Mouse (Mus musculus) midbrain, postnatal 0 days (tissue): ENCODE measurements at regions not wholly inside any gene's neighbourhood (a gene's known extent, or its start where the extent isn't known, plus 50 kb on each side); places are given as distances from the start of the nearest gene placed in this dataset.
A peak's percentile ranks its signal among the peaks of the same experiment; 100 is the strongest.

Experiments used
- ATAC-seq: fragments of 200-750 bp; cut with Nextera tagmentation; 2 replicates; pipeline ENCODE4 v1.8.0; 2017; ENCODE audit warnings: moderate number of reproducible peaks, mild to moderate bottlenecking, moderate TSS enrichment, moderate library complexity; ENCODE audit not compliant: low FRiP score
- DNase-seq: peaks from one replicate; pipeline ENCODE4 v3.0.0-alpha.2; 2015; ENCODE audit warnings: low spot score
- H3K27ac ChIP-seq: fragments of 300-500 bp; sonication (generic); 2 replicates; pipeline ENCODE4 v1.5.1; 2014; ENCODE audit warnings: low read depth, mild to moderate bottlenecking, low read length, mixed read lengths
- H3K27me3 ChIP-seq: fragments of 300-500 bp; sonication (generic); 2 replicates; pipeline ENCODE4 v1.6.1; 2014; ENCODE audit warnings: low read length, control low read depth, mixed read lengths; ENCODE audit not compliant: insufficient read depth
- H3K36me3 ChIP-seq: fragments of 300-500 bp; sonication (generic); 2 replicates; pipeline ENCODE4 v1.6.1; 2014; ENCODE audit warnings: low read length, control low read depth, mixed read lengths; ENCODE audit not compliant: insufficient read depth
- H3K4me1 ChIP-seq: fragments of 300-500 bp; sonication (generic); 2 replicates; pipeline ENCODE4 v1.6.1; 2014; ENCODE audit warnings: mild to moderate bottlenecking, control low read depth, antibody characterized with exemption, low read length, mixed read lengths; ENCODE audit not compliant: insufficient read depth
- H3K4me2 ChIP-seq: fragments of 300-500 bp; sonication (generic); 2 replicates; pipeline ENCODE4 v1.6.1; 2014; ENCODE audit warnings: low read depth, mild to moderate bottlenecking, low read length, mixed read lengths; ENCODE audit not compliant: poor library complexity, severe bottlenecking
- H3K4me3 ChIP-seq: fragments of 300-500 bp; sonication (generic); 2 replicates; pipeline ENCODE4 v1.5.1; 2014; ENCODE audit warnings: low read depth, mild to moderate bottlenecking, low read length, moderate library complexity
- H3K9ac ChIP-seq: fragments of 300-500 bp; sonication (generic); replicated peaks from 2 replicates; pipeline ENCODE4 v1.6.1; 2014; ENCODE audit warnings: mild to moderate bottlenecking, low read length, moderate library complexity, mixed read lengths; ENCODE audit not compliant: poor library complexity, severe bottlenecking
- H3K9me3 ChIP-seq: fragments of 300-500 bp; sonication (generic); 2 replicates; pipeline ENCODE4 v1.6.1; 2016; ENCODE audit warnings: low read length, control low read depth
- CTCF ChIP-seq: IDR thresholded peaks from 2 replicates; pipeline ENCODE4 v1.5.1; 2016; ENCODE audit warnings: antibody characterized with exemption, mild to moderate bottlenecking
- WGBS: fragments of 180-500 bp; shearing (Covaris S2); extraction: QIAGEN DNeasy Blood & Tissue Kit; methylation state at CpG from one replicate; pipeline ENCODE4 v1.1.7; 2014; 5-methylcytosine and 5-hydroxymethylcytosine counted together

DNA sequence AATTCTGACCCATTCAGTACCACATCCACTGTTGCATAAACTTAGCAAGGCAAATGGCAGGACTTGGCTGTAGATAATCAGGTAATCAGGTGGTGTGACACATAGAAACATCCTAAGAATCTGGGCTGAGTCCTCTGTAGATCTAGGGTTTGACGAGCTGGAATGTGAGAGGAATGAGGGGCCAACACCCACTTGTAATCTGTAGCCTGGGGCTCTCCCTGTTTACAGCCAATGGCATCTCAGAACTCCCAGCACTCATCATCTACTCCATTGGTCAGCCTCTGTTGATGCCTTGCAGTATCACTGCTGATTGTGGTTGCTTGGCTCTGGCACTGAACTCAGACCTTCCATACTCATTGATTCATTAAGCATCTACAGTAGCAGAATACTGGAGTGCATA, 460.7 kb downstream of the Tns1 start:
- WGBS: 58% methylated on average over 1 of the region's 1 CpGs
- H3K9ac ChIP-seq: no peak overlapping the region
- no peak for TF ChIP-seq CTCF
- H3K4me2 ChIP-seq: no peak overlapping the region
- H3K27me3 ChIP-seq: no peaks in the 10 kb centered on the region
- H3K9me3 ChIP-seq: no peaks in the 10 kb centered on the region
- H3K27ac ChIP-seq: no peak overlapping the region
- H3K36me3 ChIP-seq: no peaks in the 10 kb centered on the region
- H3K4me3 ChIP-seq: no peak overlapping the region
- ATAC-seq: no peak
- no peak for DNase-seq
- H3K4me1 ChIP-seq: no peaks in the 10 kb centered on the region

DNA sequence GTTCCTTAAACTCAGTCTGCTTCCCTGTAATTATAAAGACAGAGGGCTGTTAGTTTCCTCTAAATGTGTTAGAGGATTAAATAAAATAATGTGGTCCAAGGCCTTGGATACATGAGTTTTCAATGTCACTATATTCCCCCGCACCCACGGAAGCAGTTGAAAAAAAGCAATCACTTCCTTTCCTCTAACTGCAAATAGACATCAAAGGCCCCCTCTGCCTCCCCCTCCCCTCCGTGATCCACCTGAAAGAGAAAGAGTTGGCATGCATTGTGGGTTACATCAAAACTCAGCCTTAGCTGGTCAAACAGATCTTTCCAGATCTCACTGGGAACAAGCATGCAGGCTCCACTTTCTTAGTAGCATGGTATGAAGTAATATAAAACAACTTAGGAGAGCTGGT, 479.2 kb downstream of the Tns1 start:
- no peaks in the 10 kb centered on the region for H3K27me3 ChIP-seq
- H3K4me1 ChIP-seq: no peaks in the 10 kb centered on the region
- 67% methylated on average over 3 of the region's 3 CpGs for WGBS
- no peaks in the 10 kb centered on the region for H3K36me3 ChIP-seq
- H3K4me3 ChIP-seq: no peak overlapping the region
- H3K27ac ChIP-seq: no peak overlapping the region
- H3K4me2 ChIP-seq: no peak overlapping the region
- no peak overlapping the region for H3K9ac ChIP-seq
- DNase-seq: no peak
- no peak for ATAC-seq
- H3K9me3 ChIP-seq: no peaks in the 10 kb centered on the region
- TF ChIP-seq CTCF: no peak

DNA sequence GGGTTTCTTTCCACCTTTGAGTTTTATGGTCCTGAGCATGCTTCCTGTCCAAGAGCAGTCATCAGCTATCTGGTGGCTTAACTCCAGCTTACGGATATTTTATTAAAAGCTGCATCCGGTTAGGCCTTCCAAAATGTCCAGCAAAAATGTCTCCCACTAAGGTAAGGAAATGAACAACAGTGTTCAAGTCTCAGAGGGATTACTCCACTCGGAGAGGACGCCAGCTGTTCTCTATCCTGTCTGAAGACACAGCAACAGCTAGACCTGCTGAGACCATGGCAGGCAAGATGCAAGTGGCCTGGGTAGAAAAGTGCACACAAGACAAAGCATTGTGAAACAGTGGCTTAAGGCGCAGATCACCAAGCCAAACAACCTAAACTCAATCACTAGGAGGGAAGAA, 479.9 kb downstream of the Tns1 start:
- H3K9me3 ChIP-seq: no peaks in the 10 kb centered on the region
- WGBS: 66% methylated on average over 5 of the region's 5 CpGs
- no peak overlapping the region for H3K4me3 ChIP-seq
- H3K36me3 ChIP-seq: no peaks in the 10 kb centered on the region
- H3K9ac ChIP-seq: no peak overlapping the region
- no peaks in the 10 kb centered on the region for H3K27me3 ChIP-seq
- H3K4me2 ChIP-seq: no peak overlapping the region
- no peaks in the 10 kb centered on the region for H3K4me1 ChIP-seq
- TF ChIP-seq CTCF: no peak
- ATAC-seq: no peak
- no peak overlapping the region for H3K27ac ChIP-seq
- DNase-seq: no peak

DNA sequence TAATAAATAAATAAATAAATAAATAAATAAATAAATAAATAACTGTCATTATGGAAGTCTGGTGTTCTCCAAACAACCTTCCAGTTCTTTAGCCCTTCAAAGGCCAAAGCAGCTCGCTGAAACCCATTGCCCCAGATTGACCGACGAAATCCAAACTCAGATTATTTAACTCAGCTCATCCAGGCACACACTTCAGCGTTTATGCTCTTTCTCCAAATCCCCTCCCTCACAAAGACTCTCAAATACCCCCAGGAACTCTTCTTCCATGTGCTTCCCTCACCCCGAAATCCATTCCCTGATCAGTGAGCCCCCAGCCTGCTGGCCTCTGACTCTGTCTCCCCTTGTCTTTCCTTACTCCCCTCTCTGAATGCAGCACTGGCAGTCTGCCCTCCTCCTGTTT, 480.8 kb downstream of the Tns1 start:
- no peaks in the 10 kb centered on the region for H3K27me3 ChIP-seq
- ATAC-seq (no peak), DNase-seq (no peak)
- H3K4me3 ChIP-seq: no peak overlapping the region
- H3K9ac ChIP-seq: no peak overlapping the region
- 61% methylated on average over 5 of the region's 5 CpGs for WGBS
- no peaks in the 10 kb centered on the region for H3K4me1 ChIP-seq
- H3K4me2 ChIP-seq: no peak overlapping the region
- no peak overlapping the region for H3K27ac ChIP-seq
- H3K9me3 ChIP-seq: no peaks in the 10 kb centered on the region
- TF ChIP-seq CTCF: no peak
- no peaks in the 10 kb centered on the region for H3K36me3 ChIP-seq

DNA sequence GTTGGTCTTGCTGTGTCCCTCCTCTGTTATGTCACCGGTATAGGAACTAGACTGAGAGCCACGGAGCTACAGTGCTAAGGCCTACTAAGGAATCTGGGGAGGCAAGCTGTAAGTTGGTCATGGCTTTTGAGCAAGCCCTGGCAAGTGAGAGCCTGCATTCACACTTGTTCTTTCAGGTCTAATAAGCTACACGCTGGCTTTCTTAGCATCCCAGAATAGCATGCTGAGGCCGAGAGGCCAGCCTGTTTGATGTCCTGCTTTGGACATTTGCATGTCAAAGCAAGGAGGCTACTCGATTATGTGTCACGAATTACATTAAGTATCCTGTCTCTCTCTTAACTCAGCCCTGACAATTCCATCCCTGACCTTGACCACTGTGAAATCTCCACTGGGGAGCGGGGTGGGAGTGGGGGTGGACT, 481.5 kb downstream of the Tns1 start:
- Histone ChIP-seq H3K9ac (no peak overlapping the region), H3K27ac (no peak overlapping the region), H3K9me3 (no peaks in the 10 kb centered on the region), H3K4me2 (no peak overlapping the region), H3K4me3 (no peak overlapping the region), H3K27me3 (no peaks in the 10 kb centered on the region), H3K4me1 (no peaks in the 10 kb centered on the region), H3K36me3 (no peaks in the 10 kb centered on the region)
- no peak; the same call in 1 of the 2 replicates for ATAC-seq
- DNase-seq: peak; percentile 51
- WGBS: 17% methylated on average over 7 of the region's 7 CpGs
- no peak for TF ChIP-seq CTCF

DNA sequence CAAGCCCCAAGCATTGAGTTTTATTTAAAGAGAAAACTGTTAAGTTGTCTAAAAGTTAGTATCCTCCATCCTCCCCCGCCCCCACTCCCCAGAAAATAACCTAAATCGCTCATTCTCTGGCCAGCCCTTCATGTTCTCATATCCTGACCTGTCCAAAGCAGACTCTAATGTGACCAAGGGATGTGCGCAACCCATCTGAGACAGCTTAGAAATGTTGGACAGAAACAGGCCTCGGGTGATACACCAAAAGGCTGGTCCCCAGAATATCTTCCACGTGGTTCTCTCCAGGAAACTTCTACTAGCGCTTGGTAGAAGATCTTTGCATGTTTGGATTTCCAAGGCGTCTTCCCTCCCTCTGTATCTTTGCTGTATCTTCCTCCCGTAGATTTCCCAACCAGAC, 482.8 kb downstream of the Tns1 start:
- no peak overlapping the region for H3K27ac ChIP-seq
- ATAC-seq: no peak

More for the DNA sequence above, 482.8 kb downstream of the Tns1 start:
- Histone ChIP-seq H3K36me3 (no peaks in the 10 kb centered on the region), H3K4me2 (no peak overlapping the region), H3K4me1 (no peaks in the 10 kb centered on the region), H3K4me3 (no peak overlapping the region), H3K9me3 (no peaks in the 10 kb centered on the region), H3K9ac (no peak overlapping the region), H3K27me3 (no peaks in the 10 kb centered on the region)
- no peak for TF ChIP-seq CTCF
- whole genome bisulfite sequencing: 69% methylated on average over 8 of the region's 8 CpGs
- DNase-seq: no peak
